Mouse (Mus musculus): ENCODE data around the gene Olfr279. TPM values are rescaled to one million over a fixed set of nuclear protein-coding genes. Genes with fewer than 3 reads are reported as not detected.

Olfr279 gene
- polyA plus RNA-seq, 1 experiment: 0.03 TPM

DNA sequence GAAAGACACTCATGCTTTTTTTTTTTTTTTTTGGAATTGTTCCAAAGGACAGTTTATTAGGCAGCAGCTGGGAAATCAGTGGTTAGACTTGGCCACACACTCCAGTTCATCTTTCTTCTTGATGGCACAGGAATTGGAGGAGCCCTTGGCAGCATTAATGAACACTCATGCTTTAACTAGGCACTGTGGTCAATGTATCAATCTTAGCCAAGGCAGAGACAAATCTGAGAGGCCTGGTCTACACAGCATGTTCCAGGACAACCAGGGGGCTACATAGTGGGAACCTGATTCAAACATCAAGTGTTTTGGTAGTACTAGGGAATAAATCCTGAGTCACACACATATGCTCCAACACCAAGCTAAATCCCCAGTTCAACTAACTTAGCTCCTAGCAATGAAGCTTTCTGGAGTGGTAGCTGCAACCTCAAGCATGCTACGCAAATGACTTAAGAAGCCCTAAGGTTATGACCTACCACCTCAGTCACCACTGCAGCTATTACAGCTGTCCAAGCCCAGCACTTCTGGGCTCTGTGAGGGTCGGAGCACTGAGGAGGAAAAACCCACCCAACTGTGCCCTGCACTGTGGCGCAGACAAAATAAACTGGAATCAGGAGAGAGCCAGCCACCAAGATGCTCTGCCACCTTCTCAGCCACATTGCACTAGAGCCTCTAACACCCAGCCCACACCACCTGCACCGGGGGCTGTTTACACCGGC lies 35.0 kb downstream of the Olfr279 start:
- no peak overlapping the region for H3K27ac ChIP-seq (ENCODE audit: insufficient read depth, low read length)
- no peak overlapping the region for H3K4me3 ChIP-seq (replicated peaks; ENCODE audit: insufficient read depth, low read depth, low read length)
- no peak for TF ChIP-seq CTCF (IDR thresholded peaks at IDR 0.05; ENCODE audit: borderline replicate concordance, insufficient read depth, low read depth, low read length)
- no peak for TF ChIP-seq POLR2A (IDR thresholded peaks at IDR 0.05; ENCODE audit: borderline replicate concordance, insufficient read depth, low read length)
- H3K27me3 ChIP-seq (ENCODE audit: control insufficient read depth, insufficient read depth, low read length): no peaks in the 10 kb centered on the region
- H3K4me1 ChIP-seq (ENCODE audit: control insufficient read depth, insufficient read depth, low read length): peaks cover under 1% of the 10 kb centered on the region; the same call in 1 of the 2 replicates
- no peak for DNase-seq
- WGBS: 92% methylated on average over 5 of the region's 5 CpGs

DNA sequence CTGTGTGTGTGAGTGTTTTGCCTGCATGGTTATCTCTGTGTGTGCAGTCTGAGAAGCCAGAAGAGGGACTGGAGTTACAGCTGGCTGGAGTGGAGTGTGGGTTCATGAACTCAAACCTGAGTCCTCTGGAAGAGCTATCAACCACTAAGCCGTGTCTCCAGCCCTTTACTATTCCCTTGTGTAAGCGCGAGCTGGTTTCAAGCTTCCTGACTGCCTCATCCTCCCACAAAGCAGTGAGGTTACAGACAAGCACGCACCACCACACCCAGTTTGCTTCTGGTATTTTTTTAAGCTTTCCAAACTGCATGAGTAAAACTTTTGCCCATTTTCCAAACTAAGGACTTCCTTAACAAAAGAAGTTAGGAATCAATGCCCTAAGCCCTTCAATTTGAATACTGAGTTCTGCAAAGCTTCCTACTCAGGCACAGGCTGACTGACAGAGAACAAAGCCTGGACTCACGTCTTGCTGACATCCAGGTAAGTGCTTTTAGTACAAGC lies 35.9 kb downstream of the Olfr279 start:
- H3K4me3 ChIP-seq (replicated peaks; ENCODE audit: insufficient read depth, low read depth, low read length): no peak overlapping the region
- peaks cover 3% of the 10 kb centered on the region for H3K4me1 ChIP-seq (ENCODE audit: control insufficient read depth, insufficient read depth, low read length)
- no peak for DNase-seq
- H3K27me3 ChIP-seq (ENCODE audit: control insufficient read depth, insufficient read depth, low read length): no peaks in the 10 kb centered on the region
- TF ChIP-seq POLR2A (IDR thresholded peaks at IDR 0.05; ENCODE audit: borderline replicate concordance, insufficient read depth, low read length): no peak
- TF ChIP-seq CTCF (IDR thresholded peaks at IDR 0.05; ENCODE audit: borderline replicate concordance, insufficient read depth, low read depth, low read length): no peak
- no peak overlapping the region for H3K27ac ChIP-seq (ENCODE audit: insufficient read depth, low read length)
- WGBS: 87% methylated on average over 5 of the region's 5 CpGs

DNA sequence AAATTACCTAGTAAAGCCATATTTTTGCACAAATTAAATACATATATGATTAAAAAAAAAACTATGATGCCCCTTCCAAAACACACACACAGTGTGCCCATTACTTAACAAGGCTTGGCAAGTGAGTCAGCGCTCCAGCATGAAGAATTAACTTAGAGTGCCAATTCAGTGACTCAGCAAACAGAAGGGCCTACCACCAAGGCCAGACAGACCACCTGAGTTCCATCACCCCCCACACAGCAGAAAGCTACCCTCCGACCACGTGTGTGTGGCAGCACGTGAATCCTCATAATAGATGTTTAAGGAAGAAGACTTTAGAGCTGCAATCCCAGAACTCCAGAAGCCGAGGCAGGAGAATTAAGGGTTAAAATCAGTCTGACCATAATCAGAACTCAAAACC lies 40.1 kb downstream of the Olfr279 start:
- H3K27ac ChIP-seq (ENCODE audit: insufficient read depth, low read length): no peak overlapping the region
- H3K4me3 ChIP-seq (replicated peaks; ENCODE audit: insufficient read depth, low read depth, low read length): peak overlapping the region; percentile 57
- 12% methylated on average over 5 of the region's 5 CpGs for WGBS
- DNase-seq: no peak
- no peaks in the 10 kb centered on the region for H3K27me3 ChIP-seq (ENCODE audit: control insufficient read depth, insufficient read depth, low read length)
- peaks cover 3% of the 10 kb centered on the region for H3K4me1 ChIP-seq (ENCODE audit: control insufficient read depth, insufficient read depth, low read length)
- TF ChIP-seq CTCF (IDR thresholded peaks at IDR 0.05; ENCODE audit: borderline replicate concordance, insufficient read depth, low read depth, low read length) (no peak), POLR2A (IDR thresholded peaks at IDR 0.05; ENCODE audit: borderline replicate concordance, insufficient read depth, low read length) (no peak)

DNA sequence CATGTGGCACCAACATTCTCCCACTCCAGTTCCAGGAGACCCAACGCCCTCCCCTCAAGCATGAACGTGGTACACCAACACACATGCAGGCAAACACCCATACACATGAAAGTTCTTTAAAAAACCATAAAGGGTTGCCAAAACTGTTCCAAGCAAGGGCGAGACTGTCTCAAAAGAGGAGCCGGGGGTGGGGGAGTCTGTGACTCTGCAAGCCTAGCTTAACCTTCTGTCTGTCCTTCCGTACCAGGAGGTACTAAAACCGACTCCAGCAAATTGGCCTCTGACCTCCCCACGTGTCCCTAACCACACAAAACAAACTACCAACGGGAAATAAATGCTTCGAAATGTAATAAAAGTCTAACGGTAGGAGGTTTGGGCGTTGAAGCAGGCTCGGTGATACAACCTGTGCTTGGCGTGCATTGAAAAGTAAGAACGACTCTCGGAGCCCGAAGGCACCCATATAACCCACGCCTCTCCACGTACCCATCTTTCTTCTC lies 40.9 kb downstream of the Olfr279 start:
- Histone ChIP-seq H3K27ac (ENCODE audit: insufficient read depth, low read length) (no peak overlapping the region), H3K4me3 (replicated peaks; ENCODE audit: insufficient read depth, low read depth, low read length) (peak overlapping the region; percentile 57), H3K27me3 (ENCODE audit: control insufficient read depth, insufficient read depth, low read length) (no peaks in the 10 kb centered on the region), H3K4me1 (ENCODE audit: control insufficient read depth, insufficient read depth, low read length) (peaks cover 3% of the 10 kb centered on the region)
- under 1% methylated on average over 18 of the region's 18 CpGs for WGBS
- DNase-seq: no peak
- TF ChIP-seq POLR2A (IDR thresholded peaks at IDR 0.05; ENCODE audit: borderline replicate concordance, insufficient read depth, low read length) (no peak), CTCF (IDR thresholded peaks at IDR 0.05; ENCODE audit: borderline replicate concordance, insufficient read depth, low read depth, low read length) (no peak)

DNA sequence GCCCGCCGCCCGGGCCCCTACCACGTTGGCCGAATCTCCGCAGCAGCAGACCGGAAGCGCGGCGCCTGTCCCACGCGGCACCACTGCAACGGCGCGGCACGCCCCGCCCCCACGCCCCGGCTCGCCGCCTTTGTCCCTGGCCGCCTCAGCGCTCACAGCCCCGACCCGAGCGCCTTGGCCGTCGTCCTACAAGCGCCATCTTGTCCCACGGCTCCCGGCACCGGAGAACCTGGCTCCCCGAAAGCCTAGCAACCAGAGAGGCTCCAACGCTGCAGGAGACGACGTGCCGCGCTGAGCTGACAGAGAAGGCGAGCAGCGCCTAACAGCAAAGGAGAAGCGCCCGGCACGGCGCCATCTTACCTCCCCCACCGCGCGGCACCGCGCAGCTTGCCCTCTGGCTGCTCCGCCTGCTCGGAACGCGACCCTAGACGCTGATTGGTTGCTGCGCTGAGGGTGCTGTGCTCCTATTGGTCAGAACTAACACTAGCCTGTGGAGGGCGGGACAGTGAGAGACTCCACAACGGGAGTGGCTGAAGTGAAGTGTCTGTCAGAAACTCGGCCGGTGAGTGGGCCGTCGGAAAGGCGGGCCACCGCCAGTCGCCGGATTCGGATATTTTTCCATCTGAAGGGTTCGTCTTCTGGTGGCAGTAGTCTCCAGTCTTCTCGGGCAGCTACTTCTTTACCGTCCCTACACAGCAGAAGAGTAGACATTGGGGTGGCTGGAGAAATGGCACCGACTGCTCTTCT lies 41.9 kb downstream of the Olfr279 start, which contains the start of gene Kansl2:
Gene Kansl2 (minus strand): TSS at position 384 of the 747 bp plus-strand sequence.
- under 1% methylated on average over 69 of the region's 70 CpGs for WGBS
- Histone ChIP-seq H3K4me3 (replicated peaks; ENCODE audit: insufficient read depth, low read depth, low read length) (peak within 1 kb of the TSS; percentile 79), H3K27ac (ENCODE audit: insufficient read depth, low read length) (peak within 1 kb of the TSS; percentile 95), H3K27me3 (ENCODE audit: control insufficient read depth, insufficient read depth, low read length) (no peaks in the 10 kb centered on the region), H3K4me1 (ENCODE audit: control insufficient read depth, insufficient read depth, low read length) (peaks cover 3% of the 10 kb centered on the region)
- DNase-seq: peak; percentile 99
- TF ChIP-seq CTCF (IDR thresholded peaks at IDR 0.05; ENCODE audit: borderline replicate concordance, insufficient read depth, low read depth, low read length) (no peak), POLR2A (IDR thresholded peaks at IDR 0.05; ENCODE audit: borderline replicate concordance, insufficient read depth, low read length) (peak; percentile 93)

DNA sequence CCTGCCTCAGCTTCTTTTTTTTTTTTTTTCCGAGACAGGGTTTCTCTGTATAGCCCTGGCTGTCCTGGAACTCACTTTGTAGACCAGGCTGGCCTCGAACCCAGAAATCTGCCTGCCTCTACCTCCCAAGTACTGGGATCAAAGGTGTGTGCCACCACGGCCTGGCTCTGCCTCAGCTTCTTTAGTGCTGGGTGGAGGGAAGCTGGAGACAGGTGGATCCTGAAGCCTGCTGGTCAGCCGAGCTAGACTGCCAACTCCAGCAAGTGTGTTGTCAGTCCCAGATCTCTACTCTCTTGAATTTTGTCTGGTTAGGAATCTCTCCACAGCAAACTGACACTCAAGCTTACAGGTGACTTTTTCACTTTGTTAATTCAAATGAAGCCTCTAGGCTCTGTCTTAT lies 43.7 kb downstream of the Olfr279 start:
- no peak for DNase-seq
- 52% methylated on average over 4 of the region's 4 CpGs for WGBS
- no peaks in the 10 kb centered on the region for H3K27me3 ChIP-seq (ENCODE audit: control insufficient read depth, insufficient read depth, low read length)
- no peak for TF ChIP-seq POLR2A (IDR thresholded peaks at IDR 0.05; ENCODE audit: borderline replicate concordance, insufficient read depth, low read length)
- no peak for TF ChIP-seq CTCF (IDR thresholded peaks at IDR 0.05; ENCODE audit: borderline replicate concordance, insufficient read depth, low read depth, low read length)
- no peak overlapping the region for H3K4me3 ChIP-seq (replicated peaks; ENCODE audit: insufficient read depth, low read depth, low read length)
- H3K27ac ChIP-seq (ENCODE audit: insufficient read depth, low read length): no peak overlapping the region
- peaks cover 3% of the 10 kb centered on the region for H3K4me1 ChIP-seq (ENCODE audit: control insufficient read depth, insufficient read depth, low read length)

DNA sequence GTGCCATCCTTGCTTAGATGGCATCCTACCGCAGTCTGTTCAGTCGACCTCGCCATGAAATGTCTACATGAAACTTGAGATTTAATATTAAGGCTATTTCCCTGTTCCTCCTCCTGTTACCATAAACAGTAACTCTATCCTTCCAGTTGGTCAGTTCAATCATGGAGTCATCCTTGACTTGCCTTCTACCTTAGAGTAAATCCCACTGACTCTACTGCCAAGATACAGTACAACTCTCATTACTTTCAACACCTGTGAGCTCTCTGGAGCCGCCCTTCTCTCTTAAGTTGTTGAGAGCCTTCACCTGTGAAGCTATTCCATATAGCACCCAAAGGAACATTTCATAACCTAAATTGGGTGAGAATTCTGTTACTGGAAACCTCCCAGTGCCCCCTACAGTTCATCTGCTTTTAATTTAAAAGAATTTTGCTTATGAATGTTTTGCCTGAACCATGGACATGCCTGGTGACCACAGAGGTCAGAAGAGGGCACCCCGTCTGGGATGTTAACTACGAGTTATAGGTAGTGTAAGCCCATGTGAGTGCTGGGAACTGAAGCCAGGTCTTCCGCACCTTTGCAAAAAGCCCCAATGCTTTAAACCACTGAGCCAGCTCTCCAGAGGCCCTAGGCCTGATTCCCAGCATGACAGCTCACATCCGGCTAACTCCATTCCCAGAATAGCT lies 44.8 kb downstream of the Olfr279 start:
- WGBS: 81% methylated on average over 8 of the region's 8 CpGs

More for the DNA sequence above, 44.8 kb downstream of the Olfr279 start:
- H3K4me3 ChIP-seq (replicated peaks; ENCODE audit: insufficient read depth, low read depth, low read length): no peak overlapping the region
- TF ChIP-seq POLR2A (IDR thresholded peaks at IDR 0.05; ENCODE audit: borderline replicate concordance, insufficient read depth, low read length) (no peak), CTCF (IDR thresholded peaks at IDR 0.05; ENCODE audit: borderline replicate concordance, insufficient read depth, low read depth, low read length) (no peak)
- peaks cover 3% of the 10 kb centered on the region for H3K4me1 ChIP-seq (ENCODE audit: control insufficient read depth, insufficient read depth, low read length)
- no peak overlapping the region for H3K27ac ChIP-seq (ENCODE audit: insufficient read depth, low read length)
- no peaks in the 10 kb centered on the region for H3K27me3 ChIP-seq (ENCODE audit: control insufficient read depth, insufficient read depth, low read length)
- no peak for DNase-seq
